8 mouse cellular contexts compared by ENCODE assay signal in the genomic region with DNA sequence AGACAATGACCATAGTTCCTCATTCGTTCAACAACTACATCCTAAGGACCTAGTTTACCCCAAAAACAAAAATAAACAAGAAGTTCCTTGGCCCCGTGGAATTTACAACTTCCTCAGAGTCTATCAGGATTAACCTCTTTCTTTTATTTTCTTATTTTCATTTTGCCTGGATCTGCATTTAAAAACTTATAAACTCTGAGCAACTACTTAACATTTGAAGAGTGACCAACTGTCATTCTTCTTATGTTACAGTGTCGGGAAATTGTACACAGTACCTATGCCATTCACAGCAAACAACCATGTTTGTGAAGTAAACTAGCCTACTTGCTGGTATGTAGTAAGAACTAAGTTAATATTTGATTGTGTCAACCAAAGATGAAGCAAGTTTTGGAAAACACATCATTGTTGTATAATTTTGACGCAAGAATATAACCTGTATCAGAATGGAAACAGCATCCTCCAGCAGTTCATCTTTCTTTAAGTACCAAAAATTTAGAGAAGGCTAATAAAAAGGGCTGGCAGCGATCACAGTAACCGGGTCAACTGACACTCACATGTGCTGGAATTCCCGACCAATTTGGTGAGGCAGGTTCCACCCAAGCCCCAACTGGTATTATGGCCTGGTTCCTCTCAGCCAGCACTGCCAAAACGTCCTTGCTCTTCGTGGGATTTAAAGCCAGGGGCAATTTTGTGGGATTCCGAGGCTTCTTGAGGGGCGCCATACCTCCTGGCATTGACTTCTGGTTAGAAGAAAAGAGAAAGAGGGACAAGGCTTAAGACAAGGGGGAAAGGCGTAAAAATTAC. TPM values are rescaled to one million over a fixed set of nuclear protein-coding genes. Genes with fewer than 3 reads are reported as not detected.
DNase-seq lines count a peak whose midpoint lies in the region; ATAC-seq and TF ChIP-seq lines count a peak whose summit lies in the region.

No protein-coding gene starts in this region.

- H3K4me1 ChIP-seq in E14TG2a.4 (replicated peaks; ENCODE audit: low read depth, low read length): peaks cover 14% of the 10 kb centered on the region
- no peaks in the 10 kb centered on the region for H3K4me1 ChIP-seq in embryonic facial prominence, embryonic 15.5 days
- H3K4me1 ChIP-seq in hindbrain, postnatal 0 days (ENCODE audit: insufficient read depth, low read length): peaks cover 4% of the 10 kb centered on the region; the same call in 1 of the 2 replicates
- peaks cover 11% of the 10 kb centered on the region for H3K4me1 ChIP-seq in midbrain, embryonic 12.5 days

- peaks cover 13% of the 10 kb centered on the region for H3K36me3 ChIP-seq in E14TG2a.4 (ENCODE audit: insufficient read depth, low read length)
- 0 out of 2 replicates have a peak, but pooled peaks cover 4% of the 10 kb centered on the region for H3K36me3 ChIP-seq in embryonic facial prominence, embryonic 15.5 days
- H3K36me3 ChIP-seq in hindbrain, postnatal 0 days (ENCODE audit: insufficient read depth, low read length): no peaks in the 10 kb centered on the region
- peaks cover 4% of the 10 kb centered on the region; the same call in 1 of the 2 replicates for H3K36me3 ChIP-seq in midbrain, embryonic 12.5 days

- 20% methylated on average over 12 of the region's 12 CpGs for WGBS in embryonic facial prominence, embryonic 15.5 days
- WGBS in hindbrain, postnatal 0 days: 22% methylated on average over 12 of the region's 12 CpGs
- 24% methylated on average over 12 of the region's 12 CpGs for WGBS in midbrain, embryonic 12.5 days

- ATAC-seq in cerebellum, adult (ENCODE audit: insufficient number of reproducible peaks, low FRiP score, low TSS enrichment): no peak
- ATAC-seq in embryonic facial prominence, embryonic 15.5 days (ENCODE audit: insufficient number of reproducible peaks, low FRiP score, low TSS enrichment, low read depth): no peak
- ATAC-seq in hindbrain, postnatal 0 days: peak; percentile 3; the same call in 1 of the 2 replicates
- peak; percentile 5; the same call in 1 of the 2 replicates for ATAC-seq in midbrain, embryonic 12.5 days (ENCODE audit: low FRiP score, low read depth)

- H3K27me3 ChIP-seq in E14TG2a.4 (ENCODE audit: insufficient read depth, low read length): no peaks in the 10 kb centered on the region
- H3K27me3 ChIP-seq in embryonic facial prominence, embryonic 15.5 days: no peaks in the 10 kb centered on the region
- no peaks in the 10 kb centered on the region for H3K27me3 ChIP-seq in hindbrain, postnatal 0 days (ENCODE audit: insufficient read depth, low read length)
- H3K27me3 ChIP-seq in midbrain, embryonic 12.5 days: no peaks in the 10 kb centered on the region

- DNase-seq in cerebellum, adult 11-12 months: peak; percentile 14
- DNase-seq in hindbrain, postnatal 0 days (ENCODE audit: low spot score): peak; percentile 33
- DNase-seq in urinary bladder, postnatal 4 days (ENCODE audit: low spot score in 2 of 2): no peak
- DNase-seq in kidney, postnatal 36 days: no peak

- H3K4me2 ChIP-seq in embryonic facial prominence, embryonic 15.5 days (replicated peaks): peak overlapping the region; percentile 83
- H3K4me2 ChIP-seq in hindbrain, postnatal 0 days (ENCODE audit: low read depth, low read length): peak overlapping the region; percentile 64
- H3K4me2 ChIP-seq in midbrain, embryonic 12.5 days (replicated peaks): peak overlapping the region; percentile 87

- no peak for TF ChIP-seq CTCF in E14TG2a.4 (conservative IDR thresholded peaks at IDR 0.05; ENCODE audit: low read length)
- no peak for TF ChIP-seq CTCF in hindbrain, postnatal 0 days (IDR thresholded peaks at IDR 0.05; ENCODE audit: low read depth)

- H3K4me3 ChIP-seq in E14TG2a.4 (replicated peaks; ENCODE audit: low read length): peak overlapping the region; percentile 88
- peak overlapping the region; percentile 85 for H3K4me3 ChIP-seq in embryonic facial prominence, embryonic 15.5 days (replicated peaks)
- peak overlapping the region; percentile 52 for H3K4me3 ChIP-seq in hindbrain, postnatal 0 days (ENCODE audit: low read length)
- peak overlapping the region; percentile 81 for H3K4me3 ChIP-seq in midbrain, embryonic 12.5 days

- peak overlapping the region; percentile 75 for H3K9ac ChIP-seq in embryonic facial prominence, embryonic 15.5 days
- peak overlapping the region; percentile 55 for H3K9ac ChIP-seq in hindbrain, postnatal 0 days (replicated peaks; ENCODE audit: low read length)
- H3K9ac ChIP-seq in midbrain, embryonic 12.5 days (replicated peaks): peak overlapping the region; percentile 80

- no peaks in the 10 kb centered on the region for H3K9me3 ChIP-seq in E14TG2a.4 (ENCODE audit: low read length)
- no peaks in the 10 kb centered on the region for H3K9me3 ChIP-seq in embryonic facial prominence, embryonic 15.5 days (replicated peaks)
- H3K9me3 ChIP-seq in hindbrain, postnatal 0 days (ENCODE audit: low read length): no peaks in the 10 kb centered on the region
- no peaks in the 10 kb centered on the region for H3K9me3 ChIP-seq in midbrain, embryonic 12.5 days

- H3K27ac ChIP-seq in embryonic facial prominence, embryonic 15.5 days (replicated peaks): peak overlapping the region; percentile 96
- H3K27ac ChIP-seq in hindbrain, postnatal 0 days: peak overlapping the region; percentile 81
- H3K27ac ChIP-seq in midbrain, embryonic 12.5 days (replicated peaks): peak overlapping the region; percentile 89

RNA-seq across cellular contexts. Expression of a gene that starts 0.8 kb away (rescaled TPM):
- polyA plus RNA-seq in embryonic facial prominence, embryonic 15.5 days (2015; fragmentation: Nextera tagmentation; extraction: Ambion mirVana): 7.2 and 8.7 TPM in 2 replicates
- 5.5 and 6.9 TPM in 2 replicates for total RNA-seq in hindbrain, postnatal 0 days (2014; rRNA removed)
- 7.1 and 7.4 TPM in 2 replicates for polyA plus RNA-seq in hindbrain, postnatal 0 days (2015; fragmentation: Nextera tagmentation; extraction: Ambion mirVana)
- 11.3 and 13.5 TPM in 2 replicates for polyA plus RNA-seq in midbrain, embryonic 12.5 days (2016; fragmentation: Nextera tagmentation; extraction: Ambion mirVana)

RNA-seq across cellular contexts. Expression of a gene that starts 19.8 kb away (rescaled TPM):
- polyA plus RNA-seq in embryonic facial prominence, embryonic 15.5 days (2015; fragmentation: Nextera tagmentation; extraction: Ambion mirVana): 0.17 and 0.64 TPM in 2 replicates
- total RNA-seq in hindbrain, postnatal 0 days (2014; rRNA removed): 40.5 and 45.9 TPM in 2 replicates
- polyA plus RNA-seq in hindbrain, postnatal 0 days (2015; fragmentation: Nextera tagmentation; extraction: Ambion mirVana): 69.2 and 74.4 TPM in 2 replicates
- polyA plus RNA-seq in midbrain, embryonic 12.5 days (2016; fragmentation: Nextera tagmentation; extraction: Ambion mirVana): 0.26 TPM in 2 replicates

RNA-seq across cellular contexts. Expression of a gene that starts 54.3 kb away (rescaled TPM):
- polyA plus RNA-seq in embryonic facial prominence, embryonic 15.5 days (2015; fragmentation: Nextera tagmentation; extraction: Ambion mirVana): 10.6 and 11.9 TPM in 2 replicates
- total RNA-seq in hindbrain, postnatal 0 days (2014; rRNA removed): 12.5 and 13.1 TPM in 2 replicates
- polyA plus RNA-seq in hindbrain, postnatal 0 days (2015; fragmentation: Nextera tagmentation; extraction: Ambion mirVana): 3.6 and 4.5 TPM in 2 replicates
- polyA plus RNA-seq in midbrain, embryonic 12.5 days (2016; fragmentation: Nextera tagmentation; extraction: Ambion mirVana): 6.1 and 6.2 TPM in 2 replicates

Comparison
In these comparisons a context has a peak if more than half of its experiments do, and no peak if none do; other contexts are left out.
1. DNase-seq: peak in cerebellum, adult 11-12 months (single experiment) and hindbrain, postnatal 0 days (single experiment); none in urinary bladder, postnatal 4 days (0 of 2) and kidney, postnatal 36 days (0 of 2).
2. ATAC-seq: peak in hindbrain, postnatal 0 days (single experiment) and midbrain, embryonic 12.5 days (single experiment); none in cerebellum, adult (single experiment) and embryonic facial prominence, embryonic 15.5 days (single experiment).
3. RNA of a gene that starts 19.8 kb away (polyA plus RNA-seq): 69.2 to 74.4 TPM in hindbrain, postnatal 0 days; 0.17 to 0.64 TPM in embryonic facial prominence, embryonic 15.5 days and 0.26 TPM in midbrain, embryonic 12.5 days; every median in the first group is over 10 times any median in the second.
4. Peak in every context shown above with its lines, with median percentiles within 50 percentile points of each other: H3K4me3 ChIP-seq, H3K27ac ChIP-seq, H3K4me2 ChIP-seq and H3K9ac ChIP-seq.